Mouse (Mus musculus) intestine, postnatal 0 days (tissue): Measurements from ENCODE around the gene Usp15. TPM values are rescaled to one million over a fixed set of nuclear protein-coding genes. Genes with fewer than 3 reads are reported as not detected.
"Not testable (repeated sequence)": the region's sequence is repeated elsewhere in the genome, so short reads cannot be mapped to it uniquely, and the experiment has no call there.

Experiments used
- ATAC-seq: fragments of 200-750 bp; cut with Nextera tagmentation; 2 replicates; pipeline ENCODE4 v1.8.0; 2017; ENCODE audit warnings: mild to moderate bottlenecking, moderate TSS enrichment, moderate library complexity
- H3K27ac ChIP-seq: fragments of 300-500 bp; sonication (generic); 2 replicates; pipeline ENCODE4 v1.5.1; 2014; ENCODE audit warnings: mild to moderate bottlenecking, low read depth, low read length, moderate library complexity
- H3K27me3 ChIP-seq: fragments of 300-500 bp; sonication (generic); replicated peaks from 2 replicates; pipeline ENCODE4 v1.6.1; 2014; ENCODE audit warnings: low read length, mixed read lengths; ENCODE audit not compliant: control insufficient read depth, insufficient read depth
- H3K36me3 ChIP-seq: fragments of 300-500 bp; sonication (generic); 2 replicates; pipeline ENCODE4 v1.6.1; 2014; ENCODE audit warnings: mild to moderate bottlenecking, moderate library complexity; ENCODE audit not compliant: control insufficient read depth, insufficient read depth
- H3K4me1 ChIP-seq: fragments of 300-500 bp; sonication (generic); replicated peaks from 2 replicates; pipeline ENCODE4 v1.6.1; 2014; ENCODE audit warnings: antibody characterized with exemption, low read length, mixed read lengths; ENCODE audit not compliant: control insufficient read depth, insufficient read depth
- H3K4me2 ChIP-seq: fragments of 300-500 bp; sonication (generic); replicated peaks from 2 replicates; pipeline ENCODE4 v1.6.1; 2014; ENCODE audit warnings: low read depth, mild to moderate bottlenecking, moderate library complexity
- H3K4me3 ChIP-seq: fragments of 300-500 bp; sonication (generic); 2 replicates; pipeline ENCODE4 v1.5.1; 2014; ENCODE audit warnings: low read depth, low read length
- H3K9ac ChIP-seq: fragments of 300-500 bp; sonication (generic); 2 replicates; pipeline ENCODE4 v1.6.1; 2014; ENCODE audit warnings: mild to moderate bottlenecking, low read depth, low read length
- H3K9me3 ChIP-seq: fragments of 300-500 bp; sonication (generic); 2 replicates; pipeline ENCODE4 v1.6.1; 2016; ENCODE audit warnings: mixed run types; ENCODE audit not compliant: control insufficient read depth
- CTCF ChIP-seq: sonication (generic); IDR thresholded peaks from 2 replicates; pipeline ENCODE4 v1.5.1; 2016; ENCODE audit warnings: low read depth, mild to moderate bottlenecking, control low read depth, antibody characterized with exemption, moderate library complexity
- WGBS: fragments of 180-500 bp; shearing (Covaris S2); extraction: QIAGEN DNeasy Blood & Tissue Kit; methylation state at CpG from one replicate; pipeline ENCODE4 v1.1.7; 2014; 5-methylcytosine and 5-hydroxymethylcytosine counted together
- polyA plus RNA-seq: library from polyadenylated mRNA; unstranded; fragments of >200 nt; fragmentation: Nextera tagmentation; extraction: Ambion mirVana; gene quantifications from 2 replicates; pipeline ENCODE4 v1.2.1, GENCODE M21; 2015

Gene Usp15
- polyA plus RNA-seq: 48.0 and 56.4 TPM in 2 replicates

GRCm38 (mm10) chr10:123196835-123197559, at the start of gene Usp15:
Gene Usp15 (minus strand): TSS chr10:123196995.
- WGBS: under 1% methylated on average over 54 of the region's 66 CpGs
- Histone ChIP-seq H3K4me3 (peak within 1 kb of the TSS; percentile 97), H3K27ac (peak within 1 kb of the TSS; percentile 99), H3K9me3 (no peaks in the 10 kb centered on the region), H3K9ac (peak within 1 kb of the TSS; percentile 97), H3K4me2 (peak within 1 kb of the TSS; percentile 79), H3K36me3 (no peaks in the 10 kb centered on the region), H3K27me3 (no peaks in the 10 kb centered on the region), H3K4me1 (0 out of 2 replicates have a peak, but pooled peaks cover 3% of the 10 kb centered on the region)
- ATAC-seq: peak; percentile 97
- TF ChIP-seq CTCF: 0 out of 2 replicates have a peak, but pooled peaks have one; percentile 6

GRCm38 (mm10) chr10:123229420-123229819, 32.6 kb upstream of the Usp15 start:
- 88% methylated on average over 5 of the region's 5 CpGs for WGBS
- no peak for TF ChIP-seq CTCF

GRCm38 (mm10) chr10:123222785-123223184, 26.0 kb upstream of the Usp15 start:
- Histone ChIP-seq H3K4me2 (no peak overlapping the region), H3K9ac (no peak overlapping the region), H3K27me3 (no peaks in the 10 kb centered on the region), H3K36me3 (no peaks in the 10 kb centered on the region), H3K4me3 (no peak overlapping the region), H3K4me1 (no peaks in the 10 kb centered on the region), H3K27ac (no peak overlapping the region), H3K9me3 (no peaks in the 10 kb centered on the region)
- no peak for TF ChIP-seq CTCF
- no peak for ATAC-seq
- WGBS: 91% methylated on average over 5 of the region's 5 CpGs

More at GRCm38 (mm10) chr10:123229420-123229819, 32.6 kb upstream of the Usp15 start:
- H3K4me3 ChIP-seq: no peak overlapping the region
- no peak overlapping the region for H3K9ac ChIP-seq
- H3K27me3 ChIP-seq: no peaks in the 10 kb centered on the region
- H3K27ac ChIP-seq: no peak overlapping the region
- H3K36me3 ChIP-seq: no peaks in the 10 kb centered on the region
- no peak overlapping the region for H3K4me2 ChIP-seq
- H3K4me1 ChIP-seq: no peaks in the 10 kb centered on the region
- no peaks in the 10 kb centered on the region for H3K9me3 ChIP-seq
- ATAC-seq: no peak

DNA sequence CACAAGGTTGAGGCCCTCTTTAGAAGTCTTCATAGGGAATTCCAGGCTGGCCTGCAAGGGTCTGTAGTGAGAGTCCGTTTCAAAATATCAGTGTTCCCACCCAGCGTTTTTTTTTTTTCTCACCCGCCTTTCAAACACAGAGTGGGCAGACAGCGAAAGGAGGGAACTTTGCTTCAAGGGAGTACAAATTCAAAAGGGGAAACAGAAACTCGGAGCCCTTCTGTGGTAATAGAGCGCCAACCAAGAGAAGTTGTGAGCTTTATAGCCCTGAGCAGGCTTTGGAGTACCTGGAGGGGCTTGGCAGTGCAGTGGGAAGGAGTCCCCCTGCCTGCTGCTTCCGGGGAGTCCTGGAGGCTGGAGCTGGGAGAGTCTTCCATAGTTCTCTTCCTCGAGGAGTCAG, 12.7 kb upstream of the Usp15 start:
- no peaks in the 10 kb centered on the region for H3K9me3 ChIP-seq
- no peak overlapping the region for H3K9ac ChIP-seq
- H3K4me2 ChIP-seq: no peak overlapping the region
- H3K4me1 ChIP-seq: no peaks in the 10 kb centered on the region
- TF ChIP-seq CTCF: no peak
- no peak overlapping the region for H3K27ac ChIP-seq
- no peak overlapping the region for H3K4me3 ChIP-seq
- no peak for ATAC-seq
- no peaks in the 10 kb centered on the region for H3K36me3 ChIP-seq
- 73% methylated on average over 8 of the region's 8 CpGs for WGBS
- no peaks in the 10 kb centered on the region for H3K27me3 ChIP-seq

- Histone ChIP-seq H3K4me2 (no peak overlapping the region), H3K9me3 (no peaks in the 10 kb centered on the region), H3K4me1 (no peaks in the 10 kb centered on the region), H3K9ac (no peak overlapping the region), H3K36me3 (no peaks in the 10 kb centered on the region), H3K27ac (no peak overlapping the region), H3K27me3 (no peaks in the 10 kb centered on the region), H3K4me3 (no peak overlapping the region)
- no peak for ATAC-seq
- no peak for TF ChIP-seq CTCF
- WGBS: 85% methylated on average over 9 of the region's 9 CpGs
Observed at GRCm38 (mm10) chr10:123208336-123208735, 11.5 kb upstream of the Usp15 start.

DNA sequence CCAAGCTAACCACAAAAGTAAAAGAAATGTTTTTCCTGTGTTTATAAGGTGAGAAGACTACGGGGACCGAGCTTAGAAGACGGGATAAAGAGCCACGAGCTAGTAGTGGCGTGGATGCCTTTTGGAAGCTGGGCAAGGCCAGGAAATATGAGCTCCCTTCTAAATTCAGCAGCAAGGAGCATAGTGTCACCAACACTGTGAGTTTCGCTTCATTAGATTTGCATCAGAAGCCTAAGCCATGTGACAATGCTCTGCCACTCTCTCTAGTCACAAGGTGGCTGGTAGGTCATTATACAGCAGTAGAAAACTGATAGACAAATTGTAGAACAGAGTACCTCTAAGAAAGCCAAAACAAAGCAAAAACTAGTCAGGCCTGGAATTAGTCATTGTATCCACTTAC, 9.3 kb upstream of the Usp15 start:
- no peak overlapping the region for H3K4me3 ChIP-seq
- ATAC-seq: no peak
- no peaks in the 10 kb centered on the region for H3K36me3 ChIP-seq
- no peak overlapping the region for H3K9ac ChIP-seq
- TF ChIP-seq CTCF: no peak
- no peak overlapping the region for H3K4me2 ChIP-seq
- H3K4me1 ChIP-seq: no peaks in the 10 kb centered on the region
- 87% methylated on average over 6 of the region's 6 CpGs for WGBS
- no peaks in the 10 kb centered on the region for H3K27me3 ChIP-seq
- no peaks in the 10 kb centered on the region for H3K9me3 ChIP-seq
- no peak overlapping the region for H3K27ac ChIP-seq

- H3K4me3 ChIP-seq, H3K9ac ChIP-seq, H3K36me3 ChIP-seq, ATAC-seq, H3K9me3 ChIP-seq, H3K27ac ChIP-seq, H3K27me3 ChIP-seq, H3K4me2 ChIP-seq, H3K4me1 ChIP-seq: not testable (repeated sequence)
- 89% methylated on average over 3 of the region's 3 CpGs for WGBS
Observed at GRCm38 (mm10) chr10:123205364-123205763, 8.6 kb upstream of the Usp15 start.
